Mouse (Mus musculus): ENCODE data around the gene B230118H07Rik. TPM values are rescaled to one million over a fixed set of nuclear protein-coding genes. Genes with fewer than 3 reads are reported as not detected.

B230118H07Rik gene
- polyA plus RNA-seq, 2 experiments, result 22.2 to 47.3 TPM

DNA sequence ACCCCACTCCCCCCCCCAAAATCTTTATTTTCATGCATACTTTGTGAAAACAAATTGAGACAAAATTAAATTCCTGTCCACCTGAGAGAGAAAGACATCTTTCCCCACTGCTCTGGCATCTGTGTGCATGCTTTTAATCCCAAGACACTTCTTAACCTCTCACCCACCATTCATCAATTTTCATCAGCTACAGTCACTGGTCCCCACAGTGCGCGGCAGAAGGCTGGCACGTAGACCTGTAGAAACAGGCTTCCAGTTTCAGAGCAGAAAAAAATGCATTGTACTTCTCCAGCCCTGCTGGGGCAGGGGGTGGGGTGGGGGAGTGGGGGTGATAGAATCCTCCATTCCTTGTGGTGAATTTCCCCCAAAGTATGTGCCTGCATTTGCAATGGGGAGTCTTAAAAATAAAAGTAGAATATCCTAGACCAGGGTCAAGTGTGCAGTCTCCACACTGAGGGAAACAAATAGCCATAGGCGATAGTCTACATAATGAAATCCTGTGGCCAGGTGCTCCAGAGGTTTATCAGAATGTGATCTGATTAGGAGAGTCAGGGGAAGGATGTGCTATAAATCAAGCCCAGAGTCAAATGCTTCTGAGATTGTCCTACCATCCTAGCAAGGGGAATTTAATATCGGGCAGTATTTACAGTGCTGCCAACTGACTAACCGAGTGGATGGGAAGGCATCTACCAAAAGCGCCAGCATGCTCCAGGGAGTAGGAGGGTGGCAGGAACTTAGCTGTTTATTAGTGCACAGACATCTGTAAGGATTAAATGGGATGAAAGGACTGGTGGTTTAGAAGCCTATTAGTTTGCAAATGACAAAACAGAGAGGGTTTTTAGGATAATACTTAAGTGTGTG, 10.1 kb downstream of the B230118H07Rik start:
- WGBS, result 28% methylated on average over 7 of the region's 7 CpGs
- no peak overlapping the region for H3K4me2 ChIP-seq (replicated peaks; ENCODE audit: low read depth, low read length, severe bottlenecking)
- ATAC-seq (ENCODE audit: low FRiP score, low read depth), result no peak

DNA sequence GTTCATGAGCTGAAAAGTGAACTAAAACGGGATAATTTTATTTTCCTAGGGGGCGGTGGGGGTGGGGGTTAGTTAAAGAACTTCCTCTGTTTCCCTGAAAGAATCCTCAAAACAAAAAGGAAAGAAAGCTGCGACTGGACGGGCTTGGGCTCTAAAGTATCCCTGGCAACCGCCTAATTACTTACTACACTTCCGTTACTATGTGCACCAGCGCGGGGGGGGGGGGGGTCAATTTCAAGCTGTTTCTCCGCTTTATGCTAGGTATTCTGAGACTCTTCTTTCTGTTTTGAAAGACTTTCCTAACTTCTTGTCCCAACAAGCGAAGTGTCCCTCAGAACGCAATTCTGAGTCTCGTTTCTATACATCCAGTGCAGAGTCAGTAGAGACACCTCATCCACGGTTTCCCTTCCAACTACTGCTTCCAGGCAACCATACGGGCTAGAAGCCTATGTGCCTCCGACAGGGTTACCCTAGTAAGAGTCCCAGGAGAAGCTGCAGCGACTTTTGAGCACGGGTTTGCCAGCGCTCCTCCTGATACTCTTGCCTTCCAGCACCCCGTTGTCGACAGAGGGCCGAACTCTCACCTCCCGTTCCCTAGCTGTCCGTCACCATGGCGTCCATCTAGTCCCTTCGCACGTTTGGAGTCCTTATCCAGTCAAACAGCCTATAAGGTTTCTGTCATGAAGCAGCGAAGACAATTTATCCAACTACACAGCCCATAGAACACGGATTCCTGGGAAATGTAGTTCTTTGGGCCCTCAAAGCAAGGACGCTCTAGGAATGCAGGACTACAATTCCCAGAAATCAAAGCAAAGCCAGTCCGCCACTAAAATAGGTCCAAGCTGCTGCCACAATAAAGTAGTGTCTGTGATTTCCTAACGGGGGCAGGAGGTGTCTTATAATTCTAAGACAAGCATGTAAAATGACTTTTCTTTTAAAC, 20.8 kb downstream of the B230118H07Rik start:
- WGBS, result 2% methylated on average over 31 of the region's 31 CpGs
- Histone ChIP-seq H3K4me2 (replicated peaks; ENCODE audit: low read depth, low read length, severe bottlenecking) (peak overlapping the region; percentile 63), H3K36me3 (ENCODE audit: control insufficient read depth, insufficient read depth, low read length) (no peaks in the 10 kb centered on the region), H3K27me3 (ENCODE audit: control insufficient read depth, insufficient read depth, low read length) (no peaks in the 10 kb centered on the region), H3K9me3 (ENCODE audit: control insufficient read depth, low read length) (no peaks in the 10 kb centered on the region), H3K4me1 (ENCODE audit: control insufficient read depth, insufficient read depth, low read length) (no peaks in the 10 kb centered on the region), H3K27ac (replicated peaks; ENCODE audit: low read depth, low read length) (peak overlapping the region; percentile 87), H3K4me3 (replicated peaks; ENCODE audit: low read length) (peak overlapping the region; percentile 63), H3K9ac (ENCODE audit: low read depth, low read length, severe bottlenecking) (peak overlapping the region; percentile 68)
- TF ChIP-seq POLR2A (IDR thresholded peaks at IDR 0.05; ENCODE audit: borderline replicate concordance, extremely low read depth, insufficient read depth, insufficient read length), result peak; percentile 75; the same call in 1 of the 2 replicates
- ATAC-seq (ENCODE audit: low FRiP score, low read depth) (peak; percentile 99), DNase-seq (ENCODE audit: low spot score) (peak; percentile 97)

More for the DNA sequence above, 10.1 kb downstream of the B230118H07Rik start:
- Histone ChIP-seq H3K27ac (replicated peaks; ENCODE audit: low read depth, low read length) (no peak overlapping the region), H3K4me3 (replicated peaks; ENCODE audit: low read length) (no peak overlapping the region), H3K4me1 (ENCODE audit: control insufficient read depth, insufficient read depth, low read length) (peaks cover 8% of the 10 kb centered on the region; the same call in 1 of the 2 replicates), H3K36me3 (ENCODE audit: control insufficient read depth, insufficient read depth, low read length) (no peaks in the 10 kb centered on the region), H3K9me3 (ENCODE audit: control insufficient read depth, low read length) (no peaks in the 10 kb centered on the region), H3K9ac (ENCODE audit: low read depth, low read length, severe bottlenecking) (no peak overlapping the region), H3K27me3 (ENCODE audit: control insufficient read depth, insufficient read depth, low read length) (no peaks in the 10 kb centered on the region)
- no peak for DNase-seq (ENCODE audit: low spot score)
- no peak for TF ChIP-seq POLR2A (IDR thresholded peaks at IDR 0.05; ENCODE audit: borderline replicate concordance, extremely low read depth, insufficient read depth, insufficient read length)

DNA sequence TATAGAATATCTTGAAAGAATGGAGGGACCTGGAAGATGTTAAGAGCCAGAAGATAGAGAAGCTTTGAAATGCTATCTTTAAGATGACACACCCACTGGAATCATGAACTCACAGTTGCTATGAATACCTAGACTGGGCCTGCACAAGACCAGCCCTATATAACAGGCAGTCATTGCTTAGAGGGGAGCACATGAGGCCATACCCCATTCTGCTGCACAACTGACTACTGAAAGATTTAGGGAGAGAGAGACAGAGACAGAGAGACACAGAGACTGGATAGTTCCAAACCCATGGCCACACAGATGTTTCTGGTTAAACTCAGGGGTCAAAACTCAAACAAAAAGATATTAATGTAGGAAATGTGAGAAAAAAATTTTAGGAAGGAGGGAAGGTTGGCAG, 22.1 kb downstream of the B230118H07Rik start:
- H3K9me3 ChIP-seq (ENCODE audit: control insufficient read depth, low read length), result no peaks in the 10 kb centered on the region
- no peak overlapping the region for H3K27ac ChIP-seq (replicated peaks; ENCODE audit: low read depth, low read length)
- no peaks in the 10 kb centered on the region for H3K4me1 ChIP-seq (ENCODE audit: control insufficient read depth, insufficient read depth, low read length)
- ATAC-seq (ENCODE audit: low FRiP score, low read depth) (no peak), DNase-seq (ENCODE audit: low spot score) (no peak)
- no peaks in the 10 kb centered on the region for H3K27me3 ChIP-seq (ENCODE audit: control insufficient read depth, insufficient read depth, low read length)
- no peaks in the 10 kb centered on the region for H3K36me3 ChIP-seq (ENCODE audit: control insufficient read depth, insufficient read depth, low read length)
- H3K4me3 ChIP-seq (replicated peaks; ENCODE audit: low read length), result no peak overlapping the region
- no peak overlapping the region for H3K9ac ChIP-seq (ENCODE audit: low read depth, low read length, severe bottlenecking)
- no peak overlapping the region for H3K4me2 ChIP-seq (replicated peaks; ENCODE audit: low read depth, low read length, severe bottlenecking)
- no peak for TF ChIP-seq POLR2A (IDR thresholded peaks at IDR 0.05; ENCODE audit: borderline replicate concordance, extremely low read depth, insufficient read depth, insufficient read length)

DNA sequence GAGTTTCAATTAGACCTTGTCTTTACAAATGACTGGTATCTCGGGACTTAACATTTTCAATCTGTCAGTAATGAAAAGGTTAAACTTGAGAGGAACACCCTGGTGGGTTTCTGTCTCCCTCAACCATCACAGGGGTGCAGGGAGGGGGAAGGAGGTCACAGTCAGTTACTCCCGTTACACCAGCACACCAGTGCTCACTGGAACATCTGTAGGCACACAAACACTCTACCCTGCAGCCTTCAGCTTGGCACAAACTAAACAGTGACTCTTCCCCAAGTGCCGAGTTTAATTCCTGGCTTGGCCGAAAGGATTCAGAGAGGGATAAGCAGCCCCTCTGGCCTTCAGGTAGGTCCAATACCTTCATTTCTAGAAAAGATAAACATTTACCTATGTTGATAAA, 24.8 kb downstream of the B230118H07Rik start, which contains the start of gene Rag2:
Gene Rag2, plus strand, starts transcription at position 193 of the 400 bp plus-strand sequence.
- ATAC-seq (ENCODE audit: low FRiP score, low read depth) (no peak), DNase-seq (ENCODE audit: low spot score) (no peak)
- no peaks in the 10 kb centered on the region for H3K27me3 ChIP-seq (ENCODE audit: control insufficient read depth, insufficient read depth, low read length)
- no peak within 1 kb of the TSS for H3K9ac ChIP-seq (ENCODE audit: low read depth, low read length, severe bottlenecking)
- H3K4me1 ChIP-seq (ENCODE audit: control insufficient read depth, insufficient read depth, low read length), result no peaks in the 10 kb centered on the region
- H3K4me2 ChIP-seq (replicated peaks; ENCODE audit: low read depth, low read length, severe bottlenecking), result no peak within 1 kb of the TSS
- 55% methylated on average over 4 of the region's 4 CpGs for WGBS
- no peak within 1 kb of the TSS for H3K27ac ChIP-seq (replicated peaks; ENCODE audit: low read depth, low read length)
- H3K4me3 ChIP-seq (replicated peaks; ENCODE audit: low read length), result no peak within 1 kb of the TSS
- no peaks in the 10 kb centered on the region for H3K9me3 ChIP-seq (ENCODE audit: control insufficient read depth, low read length)
- no peaks in the 10 kb centered on the region for H3K36me3 ChIP-seq (ENCODE audit: control insufficient read depth, insufficient read depth, low read length)
- no peak for TF ChIP-seq POLR2A (IDR thresholded peaks at IDR 0.05; ENCODE audit: borderline replicate concordance, extremely low read depth, insufficient read depth, insufficient read length)

DNA sequence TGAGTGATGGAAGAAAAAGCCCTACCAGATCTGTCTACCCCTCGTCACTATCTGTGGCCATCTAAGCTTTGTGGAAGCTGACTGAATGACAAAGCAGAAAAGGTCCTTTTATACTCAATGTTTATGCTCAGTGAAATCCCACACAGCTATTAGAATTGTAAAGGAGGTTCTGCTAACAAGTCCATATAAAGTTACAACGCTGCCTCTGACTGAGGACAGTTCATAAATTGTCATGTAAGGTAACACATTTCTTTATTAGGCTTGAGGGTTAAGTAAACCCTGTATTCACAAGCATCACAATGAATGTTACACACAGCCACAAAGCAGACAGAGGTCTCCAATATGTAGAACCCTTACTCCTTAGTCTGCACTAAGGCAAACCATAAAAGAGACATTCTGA, 25.3 kb downstream of the B230118H07Rik start:
- no peaks in the 10 kb centered on the region for H3K4me1 ChIP-seq (ENCODE audit: control insufficient read depth, insufficient read depth, low read length)
- H3K27ac ChIP-seq (replicated peaks; ENCODE audit: low read depth, low read length), result no peak overlapping the region
- no peak for TF ChIP-seq POLR2A (IDR thresholded peaks at IDR 0.05; ENCODE audit: borderline replicate concordance, extremely low read depth, insufficient read depth, insufficient read length)
- H3K9ac ChIP-seq (ENCODE audit: low read depth, low read length, severe bottlenecking), result no peak overlapping the region
- H3K27me3 ChIP-seq (ENCODE audit: control insufficient read depth, insufficient read depth, low read length), result no peaks in the 10 kb centered on the region
- no peaks in the 10 kb centered on the region for H3K9me3 ChIP-seq (ENCODE audit: control insufficient read depth, low read length)
- DNase-seq (ENCODE audit: low spot score), result no peak
- H3K36me3 ChIP-seq (ENCODE audit: control insufficient read depth, insufficient read depth, low read length), result no peaks in the 10 kb centered on the region
- 58% methylated on average over 2 of the region's 2 CpGs for WGBS
- no peak overlapping the region for H3K4me3 ChIP-seq (replicated peaks; ENCODE audit: low read length)
- no peak overlapping the region for H3K4me2 ChIP-seq (replicated peaks; ENCODE audit: low read depth, low read length, severe bottlenecking)
- no peak for ATAC-seq (ENCODE audit: low FRiP score, low read depth)
